Mouse (Mus musculus) cerebellum, adult 2 months (tissue): Measurements from ENCODE around the gene Nrxn3.

Experiments used
- CTCF ChIP-seq: fragments of 200-500 bp; IDR thresholded peaks from 2 replicates; pipeline ENCODE4 v1.5.1; 2011; ENCODE audit warnings: low read depth, mild to moderate bottlenecking, control low read depth, low read length, moderate library complexity, borderline replicate concordance; ENCODE audit not compliant: insufficient read depth
- POLR2A ChIP-seq: fragments of 200-500 bp; IDR thresholded peaks from 2 replicates; pipeline ENCODE4 v1.6.1; 2011; ENCODE audit warnings: low read length, control low read depth, borderline replicate concordance; ENCODE audit not compliant: insufficient read depth

- no peak for TF ChIP-seq POLR2A
- no peak for TF ChIP-seq CTCF
These were observed 1460.3 kb downstream of the Nrxn3 start for GRCm38 (mm10) chr12:90183021-90183420.
